Mouse (Mus musculus): ENCODE measurements around the gene 4933402J07Rik. TPM values are rescaled to one million over a fixed set of nuclear protein-coding genes. Genes with fewer than 3 reads are reported as not detected.

The 4933402J07Rik gene
- polyA plus RNA-seq, 1 experiment = 0.15 TPM

DNA sequence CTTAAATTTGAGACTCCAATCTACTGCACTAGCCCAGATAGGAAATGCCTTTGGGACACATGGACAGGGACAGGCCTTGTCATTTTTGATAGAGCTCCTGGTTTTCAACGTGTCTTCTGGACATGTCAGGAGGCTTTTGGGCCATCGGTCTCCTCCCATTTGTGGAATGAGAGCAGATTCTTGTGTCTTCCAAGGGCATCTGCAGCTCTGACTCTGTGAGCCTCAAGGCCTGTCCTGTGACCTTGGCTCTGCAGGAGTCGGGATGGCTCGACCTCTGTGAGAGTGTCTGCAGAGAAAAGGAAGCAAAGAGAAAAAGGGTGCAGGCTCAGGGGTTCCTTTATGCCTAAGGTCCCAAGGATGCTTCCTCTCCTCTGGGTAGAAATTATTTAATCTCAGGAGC is 13.8 kb upstream of the 4933402J07Rik start:
- Histone ChIP-seq H3K4me3 (replicated peaks; ENCODE audit: insufficient read depth, low read depth, low read length) (no peak overlapping the region), H3K27ac (ENCODE audit: insufficient read depth, low read length) (no peak overlapping the region), H3K27me3 (ENCODE audit: control insufficient read depth, insufficient read depth, low read length) (no peaks in the 10 kb centered on the region), H3K4me1 (ENCODE audit: control insufficient read depth, insufficient read depth, low read length) (no peaks in the 10 kb centered on the region)
- TF ChIP-seq CTCF (IDR thresholded peaks at IDR 0.05; ENCODE audit: borderline replicate concordance, insufficient read depth, low read depth, low read length) (no peak), POLR2A (IDR thresholded peaks at IDR 0.05; ENCODE audit: borderline replicate concordance, insufficient read depth, low read length) (no peak)
- no peak for DNase-seq
- WGBS = 72% methylated on average over 4 of the region's 4 CpGs

DNA sequence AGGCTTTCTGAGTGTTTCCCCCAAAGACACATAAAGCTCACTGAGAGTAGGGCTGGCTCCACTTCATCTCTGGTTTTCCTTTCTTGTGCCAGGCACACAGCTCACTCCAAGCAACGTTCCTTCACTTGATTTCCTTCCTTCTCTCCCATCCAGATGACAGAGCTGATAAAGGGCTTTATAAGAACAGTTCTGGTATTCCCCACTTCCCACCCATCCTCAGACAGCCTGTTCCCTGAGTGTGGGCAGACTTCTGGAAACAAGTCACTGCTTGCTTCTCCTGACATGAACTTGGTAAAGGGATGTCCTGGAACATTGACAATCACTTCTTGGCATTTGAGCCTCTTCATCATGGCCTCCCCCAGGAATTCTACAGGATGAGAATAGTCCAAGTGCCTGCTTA is 10.9 kb upstream of the 4933402J07Rik start:
- Histone ChIP-seq H3K4me3 (replicated peaks; ENCODE audit: insufficient read depth, low read depth, low read length) (no peak overlapping the region), H3K27me3 (ENCODE audit: control insufficient read depth, insufficient read depth, low read length) (no peaks in the 10 kb centered on the region), H3K4me1 (ENCODE audit: control insufficient read depth, insufficient read depth, low read length) (no peaks in the 10 kb centered on the region), H3K27ac (ENCODE audit: insufficient read depth, low read length) (no peak overlapping the region)
- 21% methylated on average over 1 of the region's 1 CpGs for WGBS
- TF ChIP-seq CTCF (IDR thresholded peaks at IDR 0.05; ENCODE audit: borderline replicate concordance, insufficient read depth, low read depth, low read length) (no peak), POLR2A (IDR thresholded peaks at IDR 0.05; ENCODE audit: borderline replicate concordance, insufficient read depth, low read length) (no peak)
- no peak for DNase-seq

DNA sequence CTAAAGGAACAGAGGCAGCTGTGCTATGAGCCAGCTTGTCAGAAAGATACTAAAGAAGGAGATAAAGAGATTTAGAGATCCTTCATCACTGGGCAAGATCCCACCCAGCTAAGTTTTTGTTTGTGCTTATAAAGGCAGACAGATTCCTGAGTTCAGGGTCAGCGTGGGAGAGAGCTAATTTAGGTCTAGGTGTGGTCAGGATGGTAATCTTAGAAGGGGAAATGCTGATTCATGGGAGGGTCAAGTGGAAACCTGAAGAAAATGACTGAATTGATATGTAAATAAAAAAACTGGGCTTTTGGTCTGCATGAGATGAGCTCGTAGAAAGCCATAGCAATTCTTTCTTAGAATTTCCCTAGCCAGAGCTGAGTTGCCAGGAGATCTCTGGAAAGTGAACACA is 2.9 kb upstream of the 4933402J07Rik start:
- H3K27ac ChIP-seq (ENCODE audit: insufficient read depth, low read length) = no peak overlapping the region
- no peaks in the 10 kb centered on the region for H3K4me1 ChIP-seq (ENCODE audit: control insufficient read depth, insufficient read depth, low read length)
- WGBS = 68% methylated on average over 2 of the region's 2 CpGs
- H3K27me3 ChIP-seq (ENCODE audit: control insufficient read depth, insufficient read depth, low read length) = no peaks in the 10 kb centered on the region
- DNase-seq = no peak
- no peak overlapping the region for H3K4me3 ChIP-seq (replicated peaks; ENCODE audit: insufficient read depth, low read depth, low read length)
- no peak for TF ChIP-seq CTCF (IDR thresholded peaks at IDR 0.05; ENCODE audit: borderline replicate concordance, insufficient read depth, low read depth, low read length)
- no peak for TF ChIP-seq POLR2A (IDR thresholded peaks at IDR 0.05; ENCODE audit: borderline replicate concordance, insufficient read depth, low read length)

GRCm38 (mm10) chr8:87569203-87569602 is 5.5 kb downstream of the 4933402J07Rik start:
- no peak for TF ChIP-seq POLR2A (IDR thresholded peaks at IDR 0.05; ENCODE audit: borderline replicate concordance, insufficient read depth, low read length)
- no peak for TF ChIP-seq CTCF (IDR thresholded peaks at IDR 0.05; ENCODE audit: borderline replicate concordance, insufficient read depth, low read depth, low read length)
- H3K4me1 ChIP-seq (ENCODE audit: control insufficient read depth, insufficient read depth, low read length) = peaks cover 2% of the 10 kb centered on the region; the same call in 1 of the 2 replicates
- no peaks in the 10 kb centered on the region; the same call in 1 of the 2 replicates for H3K27me3 ChIP-seq (ENCODE audit: control insufficient read depth, insufficient read depth, low read length)
- WGBS = 86% methylated on average over 5 of the region's 5 CpGs
- no peak overlapping the region for H3K4me3 ChIP-seq (replicated peaks; ENCODE audit: insufficient read depth, low read depth, low read length)
- no peak overlapping the region for H3K27ac ChIP-seq (ENCODE audit: insufficient read depth, low read length)
- no peak for DNase-seq

DNA sequence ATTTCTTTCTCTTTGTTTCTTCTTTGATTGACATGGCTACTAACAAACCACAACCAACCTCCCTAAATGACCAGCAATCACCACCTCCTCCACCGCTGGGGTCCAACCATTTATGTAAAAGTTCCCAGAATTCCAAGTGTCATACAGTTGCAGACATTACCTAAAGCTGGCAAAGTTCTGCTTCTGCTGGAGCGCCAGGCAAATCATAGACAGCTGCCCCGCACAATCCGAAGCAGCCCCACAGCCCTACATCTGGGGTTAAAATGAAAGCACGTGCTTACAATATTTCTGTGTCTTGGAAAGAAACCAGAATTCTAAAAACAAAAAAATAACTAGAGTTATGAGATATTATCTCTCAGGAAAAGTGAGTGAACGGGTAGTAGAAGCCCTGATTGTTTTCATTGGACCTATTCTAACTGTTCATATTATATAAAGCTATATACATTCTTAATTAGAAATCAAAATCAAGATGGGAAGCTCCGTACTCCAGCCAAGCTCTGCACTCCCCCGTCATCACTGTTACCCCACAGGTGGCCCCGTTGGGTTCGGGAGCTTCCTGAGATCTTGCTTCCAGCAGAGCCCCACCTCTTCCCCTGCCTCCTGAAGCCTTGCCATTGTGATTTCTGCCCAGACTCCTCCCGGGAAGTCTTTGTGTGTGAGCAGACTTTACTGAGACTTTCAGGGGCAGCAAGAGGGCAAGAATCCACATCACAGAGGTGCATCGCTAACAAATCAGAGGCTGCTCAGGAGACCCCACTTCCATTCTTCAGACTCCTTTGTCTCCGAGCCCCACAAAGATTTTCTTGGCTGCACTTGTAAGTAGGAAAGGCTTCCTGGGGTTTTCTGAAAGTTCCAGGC is 6.3 kb downstream of the 4933402J07Rik start:
- WGBS = 39% methylated on average over 13 of the region's 13 CpGs
- no peak overlapping the region for H3K4me3 ChIP-seq (replicated peaks; ENCODE audit: insufficient read depth, low read depth, low read length)
- H3K27ac ChIP-seq (ENCODE audit: insufficient read depth, low read length) = no peak overlapping the region
- H3K4me1 ChIP-seq (ENCODE audit: control insufficient read depth, insufficient read depth, low read length) = peaks cover 2% of the 10 kb centered on the region; the same call in 1 of the 2 replicates
- H3K27me3 ChIP-seq (ENCODE audit: control insufficient read depth, insufficient read depth, low read length) = no peaks in the 10 kb centered on the region; the same call in 1 of the 2 replicates
- no peak for TF ChIP-seq POLR2A (IDR thresholded peaks at IDR 0.05; ENCODE audit: borderline replicate concordance, insufficient read depth, low read length)
- TF ChIP-seq CTCF (IDR thresholded peaks at IDR 0.05; ENCODE audit: borderline replicate concordance, insufficient read depth, low read depth, low read length) = no peak
- no peak for DNase-seq

GRCm38 (mm10) chr8:87570564-87570855 is 6.9 kb downstream of the 4933402J07Rik start:
- H3K4me1 ChIP-seq (ENCODE audit: control insufficient read depth, insufficient read depth, low read length) = peaks cover 2% of the 10 kb centered on the region; the same call in 1 of the 2 replicates
- DNase-seq = no peak
- no peaks in the 10 kb centered on the region; the same call in 1 of the 2 replicates for H3K27me3 ChIP-seq (ENCODE audit: control insufficient read depth, insufficient read depth, low read length)
- 11% methylated on average over 8 of the region's 8 CpGs for WGBS
- no peak overlapping the region for H3K27ac ChIP-seq (ENCODE audit: insufficient read depth, low read length)
- no peak overlapping the region for H3K4me3 ChIP-seq (replicated peaks; ENCODE audit: insufficient read depth, low read depth, low read length)
- no peak for TF ChIP-seq CTCF (IDR thresholded peaks at IDR 0.05; ENCODE audit: borderline replicate concordance, insufficient read depth, low read depth, low read length)
- TF ChIP-seq POLR2A (IDR thresholded peaks at IDR 0.05; ENCODE audit: borderline replicate concordance, insufficient read depth, low read length) = no peak

DNA sequence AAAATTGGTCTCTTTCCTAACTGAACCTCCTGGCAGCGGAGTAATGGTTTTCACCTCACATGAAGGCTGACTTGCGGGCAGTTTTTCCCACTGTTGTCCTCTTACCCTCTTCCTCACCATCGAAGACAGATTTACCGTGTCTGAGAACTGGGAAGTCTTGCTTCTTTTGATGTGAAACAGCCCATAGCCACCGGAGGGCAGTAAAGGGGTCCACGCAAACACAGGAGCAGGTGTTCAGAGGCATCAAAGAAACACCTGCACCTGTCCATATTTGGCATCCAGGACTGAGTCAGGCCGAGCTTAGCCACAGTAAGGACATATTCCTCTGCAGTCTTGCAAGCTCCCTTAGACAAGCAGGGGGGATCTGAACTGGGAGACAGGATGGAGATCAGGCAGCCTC is 7.2 kb downstream of the 4933402J07Rik start:
- no peaks in the 10 kb centered on the region; the same call in 1 of the 2 replicates for H3K27me3 ChIP-seq (ENCODE audit: control insufficient read depth, insufficient read depth, low read length)
- peaks cover 2% of the 10 kb centered on the region; the same call in 1 of the 2 replicates for H3K4me1 ChIP-seq (ENCODE audit: control insufficient read depth, insufficient read depth, low read length)
- DNase-seq = peak; percentile 14 to 18
- H3K4me3 ChIP-seq (replicated peaks; ENCODE audit: insufficient read depth, low read depth, low read length) = no peak overlapping the region
- 19% methylated on average over 7 of the region's 7 CpGs for WGBS
- TF ChIP-seq POLR2A (IDR thresholded peaks at IDR 0.05; ENCODE audit: borderline replicate concordance, insufficient read depth, low read length) (no peak), CTCF (IDR thresholded peaks at IDR 0.05; ENCODE audit: borderline replicate concordance, insufficient read depth, low read depth, low read length) (peak; percentile 41; the same call in 1 of the 2 replicates)
- H3K27ac ChIP-seq (ENCODE audit: insufficient read depth, low read length) = no peak overlapping the region

GRCm38 (mm10) chr8:87594272-87594671 is 30.6 kb downstream of the 4933402J07Rik start:
- H3K27me3 ChIP-seq (ENCODE audit: control insufficient read depth, insufficient read depth, low read length) = no peaks in the 10 kb centered on the region
- no peak overlapping the region for H3K27ac ChIP-seq (ENCODE audit: insufficient read depth, low read length)
- DNase-seq = peak; percentile 76 to 80
- no peaks in the 10 kb centered on the region for H3K4me1 ChIP-seq (ENCODE audit: control insufficient read depth, insufficient read depth, low read length)
- 3% methylated on average over 2 of the region's 2 CpGs for WGBS
- H3K4me3 ChIP-seq (replicated peaks; ENCODE audit: insufficient read depth, low read depth, low read length) = no peak overlapping the region
- TF ChIP-seq POLR2A (IDR thresholded peaks at IDR 0.05; ENCODE audit: borderline replicate concordance, insufficient read depth, low read length) (no peak), CTCF (IDR thresholded peaks at IDR 0.05; ENCODE audit: borderline replicate concordance, insufficient read depth, low read depth, low read length) (peak; percentile 95)

Measured in cerebellum, adult 2 months (tissue).